Mouse (Mus musculus) kidney, adult 2 months (tissue): ENCODE measurements around the gene Aldh3b3. TPM values are rescaled to one million over a fixed set of nuclear protein-coding genes. Genes with fewer than 3 reads are reported as not detected.

Source experiments
- DNase-seq: peaks from one replicate; pipeline ENCODE4 v3.0.0; 2021
- H3K27ac ChIP-seq: fragments of 200-500 bp; 2 replicates; pipeline ENCODE4 v1.5.1; 2012; ENCODE audit warnings: low read depth, low read length, control low read depth, inconsistent platforms; ENCODE audit not compliant: insufficient read depth
- H3K27me3 ChIP-seq: fragments of 200-500 bp; replicated peaks from 2 replicates; pipeline ENCODE4 v1.6.1; 2012; ENCODE audit warnings: mild to moderate bottlenecking, moderate library complexity, low read length, inconsistent platforms; ENCODE audit not compliant: control insufficient read depth, insufficient read depth
- H3K36me3 ChIP-seq: fragments of 200-500 bp; 2 replicates; pipeline ENCODE4 v1.6.1; 2012; ENCODE audit warnings: mild to moderate bottlenecking, moderate library complexity, low read length, inconsistent platforms; ENCODE audit not compliant: control insufficient read depth, insufficient read depth
- H3K4me1 ChIP-seq: fragments of 200-500 bp; 2 replicates; pipeline ENCODE4 v1.6.1; 2011; ENCODE audit warnings: low read length; ENCODE audit not compliant: control insufficient read depth, insufficient read depth
- H3K4me3 ChIP-seq: fragments of 200-500 bp; 2 replicates; pipeline ENCODE4 v1.5.1; 2011; ENCODE audit warnings: mild to moderate bottlenecking, low read depth, low read length, control low read depth; ENCODE audit not compliant: insufficient read depth
- CTCF ChIP-seq: fragments of 200-500 bp; conservative IDR thresholded peaks from 2 replicates; pipeline ENCODE4 v1.5.1; 2011; ENCODE audit warnings: low read depth, mild to moderate bottlenecking, control low read depth, low read length, moderate library complexity, mixed read lengths; ENCODE audit not compliant: insufficient read depth, insufficient read length
- POLR2A ChIP-seq: fragments of 200-500 bp; IDR thresholded peaks from one replicate; pipeline ENCODE4 v1.6.1; 2011; ENCODE audit warnings: low read depth, low read length, control low read depth
- WGBS: fragments of 180-500 bp; shearing (Covaris S2); methylation state at CpG from one replicate; pipeline ENCODE4 v1.1.7; 2018; 5-methylcytosine and 5-hydroxymethylcytosine counted together
- polyA plus RNA-seq: library from polyadenylated mRNA; depleted of rRNA; stranded (reverse); fragments of >200 nt; gene quantifications from 2 replicates; pipeline ENCODE4 v1.2.3, GENCODE M21; 2012

Gene Aldh3b3
- polyA plus RNA-seq, 1 experiment, result 4.7 TPM

GRCm38 (mm10) chr19:3935896-3936850, 22.3 kb upstream of the Aldh3b3 start:
- 11% methylated on average over 22 of the region's 22 CpGs for WGBS
- TF ChIP-seq CTCF (no peak), POLR2A (no peak)
- H3K4me3 ChIP-seq, result peak overlapping the region; percentile 63
- DNase-seq, result peak; percentile 80
- H3K27ac ChIP-seq, result peak overlapping the region; percentile 40
- H3K36me3 ChIP-seq, result no peaks in the 10 kb centered on the region
- peaks cover 3% of the 10 kb centered on the region; the same call in 1 of the 2 replicates for H3K4me1 ChIP-seq
- H3K27me3 ChIP-seq, result no peaks in the 10 kb centered on the region

- H3K4me3 ChIP-seq, result no peak overlapping the region
- no peaks in the 10 kb centered on the region for H3K27me3 ChIP-seq
- H3K36me3 ChIP-seq, result no peaks in the 10 kb centered on the region
- TF ChIP-seq POLR2A, result no peak
- TF ChIP-seq CTCF, result no peak
- H3K4me1 ChIP-seq, result peaks cover 6% of the 10 kb centered on the region; the same call in 1 of the 2 replicates
- DNase-seq, result no peak
- 90% methylated on average over 7 of the region's 7 CpGs for WGBS
- H3K27ac ChIP-seq, result no peak overlapping the region
These were observed 16.1 kb upstream of the Aldh3b3 start for GRCm38 (mm10) chr19:3942315-3942714.

DNA sequence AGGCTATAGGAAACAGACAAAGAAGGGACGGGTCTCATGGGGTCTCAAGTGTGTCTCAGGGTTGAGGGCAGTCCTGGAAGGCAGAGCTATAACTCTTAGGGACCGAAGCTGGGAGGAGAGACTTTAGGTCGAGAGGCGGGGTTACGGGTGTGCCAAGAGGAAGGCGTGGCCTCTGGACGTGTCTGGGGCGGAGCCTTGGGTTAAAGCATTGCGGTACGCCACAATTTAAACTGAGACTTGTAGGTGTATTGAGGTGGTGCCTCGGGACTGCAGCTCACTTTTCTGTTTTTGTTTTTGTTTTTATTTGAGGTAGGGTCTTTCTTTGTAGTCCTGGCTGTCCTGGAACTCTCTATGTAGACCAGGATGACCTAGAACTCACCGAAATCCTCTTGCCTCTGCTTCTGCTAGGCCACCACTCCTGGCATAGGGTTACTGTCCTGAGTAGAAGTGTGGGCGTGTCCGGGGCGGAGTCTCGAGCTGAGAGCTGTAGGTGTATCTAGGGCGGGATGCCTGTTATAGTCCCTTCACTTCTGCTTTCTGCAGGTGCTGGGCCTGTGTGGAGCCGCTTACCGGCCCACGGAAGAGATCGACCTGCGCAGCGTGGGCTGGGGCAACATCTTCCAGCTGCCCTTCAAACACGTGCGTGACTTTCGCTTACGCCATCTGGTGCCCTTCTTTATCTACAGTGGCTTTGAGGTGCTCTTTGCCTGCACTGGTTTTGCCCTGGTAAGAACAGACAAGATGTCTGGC, 15.3 kb upstream of the Aldh3b3 start:
- no peak overlapping the region for H3K27ac ChIP-seq
- H3K4me3 ChIP-seq, result no peak overlapping the region
- no peaks in the 10 kb centered on the region for H3K27me3 ChIP-seq
- H3K36me3 ChIP-seq, result no peaks in the 10 kb centered on the region
- peak; percentile 64 for DNase-seq
- TF ChIP-seq CTCF (no peak), POLR2A (no peak)
- peaks cover 12% of the 10 kb centered on the region; the same call in 1 of the 2 replicates for H3K4me1 ChIP-seq
- 42% methylated on average over 27 of the region's 27 CpGs for WGBS

- no peaks in the 10 kb centered on the region for H3K36me3 ChIP-seq
- peak overlapping the region; percentile 74; the same call in 1 of the 2 replicates for H3K27ac ChIP-seq
- H3K4me3 ChIP-seq, result no peak overlapping the region
- DNase-seq, result peak; percentile 86
- H3K4me1 ChIP-seq, result peaks cover 23% of the 10 kb centered on the region
- WGBS, result 23% methylated on average over 10 of the region's 10 CpGs
- no peaks in the 10 kb centered on the region for H3K27me3 ChIP-seq
- TF ChIP-seq POLR2A (no peak), CTCF (no peak)
These were observed 12.4 kb upstream of the Aldh3b3 start for GRCm38 (mm10) chr19:3945872-3946564.

GRCm38 (mm10) chr19:3946715-3947114, 11.7 kb upstream of the Aldh3b3 start:
- peak; percentile 95 for TF ChIP-seq CTCF
- no peak for TF ChIP-seq POLR2A
- WGBS, result 37% methylated on average over 2 of the region's 2 CpGs
- peak; percentile 88 for DNase-seq

DNA sequence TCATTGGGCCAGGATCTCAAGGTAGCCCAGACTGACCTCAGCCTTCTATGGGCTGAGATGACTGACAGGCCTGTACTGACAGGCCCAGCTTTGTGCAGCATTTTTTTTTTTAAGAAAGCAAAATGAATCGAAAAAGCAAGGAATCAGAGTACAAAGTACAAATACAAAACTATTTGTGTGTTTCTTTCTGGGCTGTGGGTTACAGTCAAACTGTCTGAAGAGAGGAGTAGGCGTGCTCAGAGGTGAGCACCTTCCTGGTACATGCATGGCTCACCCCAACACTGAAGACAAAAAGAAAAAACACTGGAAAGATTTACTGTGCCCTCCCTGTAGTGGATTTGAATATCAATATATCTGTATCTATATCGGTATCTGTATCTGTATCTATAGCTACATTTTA, 10.6 kb upstream of the Aldh3b3 start:
- Histone ChIP-seq H3K36me3 (no peaks in the 10 kb centered on the region), H3K27ac (peak overlapping the region; percentile 80), H3K4me1 (peaks cover 23% of the 10 kb centered on the region), H3K27me3 (no peaks in the 10 kb centered on the region), H3K4me3 (no peak overlapping the region)
- TF ChIP-seq POLR2A (no peak), CTCF (no peak)
- DNase-seq, result peak; percentile 54
- WGBS, result 68% methylated on average over 3 of the region's 3 CpGs

More at GRCm38 (mm10) chr19:3946715-3947114, 11.7 kb upstream of the Aldh3b3 start:
- Histone ChIP-seq H3K27ac (no peak overlapping the region), H3K27me3 (no peaks in the 10 kb centered on the region), H3K4me3 (no peak overlapping the region), H3K4me1 (peaks cover 23% of the 10 kb centered on the region), H3K36me3 (no peaks in the 10 kb centered on the region)
